Mouse (Mus musculus): ENCODE data around the gene Prr29.
"Not testable (repeated sequence)": the region's sequence is repeated elsewhere in the genome, so short reads cannot be mapped to it uniquely, and the experiment has no call there.

Prr29 gene

GRCm38 (mm10) chr11:106355382-106356128 lies 9.7 kb upstream of the Prr29 start:
- peak; percentile 21 for DNase-seq (ENCODE audit: low read depth, low spot score)

DNA sequence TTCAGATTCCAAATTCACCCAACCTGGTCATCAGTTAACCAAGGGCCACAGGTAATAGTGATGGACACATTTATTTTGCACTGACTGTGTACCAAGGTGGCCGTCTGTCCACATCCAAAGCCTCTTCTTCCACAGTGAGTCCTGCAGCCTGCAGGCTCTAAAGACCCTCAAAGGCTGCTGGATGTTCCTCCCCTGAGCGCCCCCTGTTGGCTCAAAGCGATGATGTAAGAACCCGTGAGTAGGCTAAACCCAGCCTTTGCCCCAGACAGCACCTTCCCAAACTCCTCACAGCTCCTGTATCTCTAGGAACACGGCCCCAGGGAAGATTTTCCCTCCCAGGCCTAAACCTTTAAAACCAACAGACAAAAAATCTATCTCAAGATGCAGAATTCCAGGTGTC lies 5.9 kb upstream of the Prr29 start:
- peak; percentile 63 for DNase-seq (ENCODE audit: low read depth, low spot score)

GRCm38 (mm10) chr11:106364712-106365111 lies 560 bp upstream of the Prr29 start:
- DNase-seq (ENCODE audit: low read depth, low spot score): no peak

DNA sequence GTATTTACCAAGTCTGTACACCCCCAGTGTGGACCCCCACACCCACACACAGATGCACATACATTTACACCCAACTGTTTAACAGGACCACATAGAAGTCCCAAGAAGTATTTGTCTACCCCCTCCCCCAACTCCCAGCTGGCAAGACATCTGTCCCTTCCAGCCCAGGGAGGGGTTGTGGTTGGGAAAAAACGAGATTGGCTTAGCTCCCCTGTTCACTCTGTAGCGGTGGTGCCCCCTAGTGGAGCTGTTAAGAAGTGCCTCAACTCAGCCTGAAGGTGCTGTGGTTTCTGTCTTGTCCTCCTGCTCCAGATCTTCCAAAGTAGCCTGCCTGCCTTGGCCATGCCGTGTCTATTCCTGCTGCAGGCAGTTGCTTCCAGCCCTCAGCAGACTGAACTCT lies 1.0 kb downstream of the Prr29 start:
- peak; percentile 83 for DNase-seq (ENCODE audit: low read depth, low spot score)

GRCm38 (mm10) chr11:106373998-106374397 lies 8.7 kb downstream of the Prr29 start:
- DNase-seq (ENCODE audit: low read depth, low spot score): no peak

DNA sequence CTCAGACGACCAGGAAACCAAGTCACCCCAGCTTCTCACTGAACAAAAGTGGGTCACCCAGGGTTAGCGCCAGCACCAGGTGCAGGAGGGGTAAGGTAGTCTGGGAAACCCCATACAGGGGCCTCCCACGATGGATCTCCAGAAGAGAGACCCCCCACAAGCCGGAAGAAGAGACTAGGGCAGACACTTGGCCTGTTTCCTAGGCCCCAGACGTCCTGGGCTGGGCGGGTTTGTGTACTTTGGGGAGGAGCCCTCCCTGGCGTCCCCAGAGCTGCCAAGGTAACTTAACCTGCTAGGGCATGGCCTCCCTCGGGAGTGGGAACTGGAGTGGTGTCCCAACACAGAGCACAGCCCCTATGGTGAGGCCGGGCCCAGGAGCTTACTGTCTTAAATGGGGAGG lies 9.3 kb downstream of the Prr29 start:
- no peak for DNase-seq (ENCODE audit: low read depth, low spot score)

GRCm38 (mm10) chr11:106374979-106375378 lies 9.7 kb downstream of the Prr29 start:
- no peak for DNase-seq (ENCODE audit: low read depth, low spot score)

GRCm38 (mm10) chr11:106381011-106381410 lies 15.7 kb downstream of the Prr29 start:
- no peak for DNase-seq (ENCODE audit: low read depth, low spot score)

DNA sequence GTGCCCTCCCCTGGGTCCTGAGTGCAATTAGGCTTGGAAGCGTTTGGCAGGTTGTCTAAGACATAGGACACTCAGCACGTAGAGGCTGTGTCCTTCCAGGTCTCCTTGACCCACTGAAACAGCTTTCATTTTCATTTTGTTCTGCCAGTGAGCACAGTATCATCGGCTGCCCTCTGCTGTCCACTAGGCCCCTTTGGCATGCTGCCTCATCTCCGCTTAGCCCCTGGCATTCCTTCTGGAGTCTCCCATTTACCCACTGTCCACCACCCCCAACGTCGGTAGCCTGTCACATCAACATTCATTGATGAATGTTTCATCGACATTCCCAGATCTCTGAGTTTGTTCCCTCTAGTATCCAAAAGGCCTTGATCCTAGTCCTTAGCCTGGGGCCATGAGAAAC lies 16.6 kb downstream of the Prr29 start:
- no peak for DNase-seq (ENCODE audit: low read depth, low spot score)

DNA sequence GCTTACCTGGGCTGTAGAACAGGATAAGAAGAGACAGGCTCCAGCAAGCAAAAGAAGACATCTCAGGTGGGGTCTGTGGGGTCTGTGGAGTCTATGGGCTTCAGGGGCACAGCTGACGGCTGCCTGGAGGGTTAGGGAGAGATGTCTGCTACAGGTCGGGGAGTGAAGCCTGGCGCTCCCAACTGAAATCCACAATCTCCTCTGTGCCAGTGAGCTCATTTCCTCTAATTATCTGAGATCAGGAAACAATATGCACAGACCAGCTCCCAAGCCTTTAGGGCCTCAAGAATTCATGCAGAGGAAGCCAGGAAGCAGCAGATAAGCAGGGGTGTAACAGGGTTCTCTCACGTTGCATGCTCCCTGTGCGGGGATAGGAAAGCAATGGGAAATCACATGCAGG lies 17.2 kb downstream of the Prr29 start:
- no peak for DNase-seq (ENCODE audit: low read depth, low spot score)

DNA sequence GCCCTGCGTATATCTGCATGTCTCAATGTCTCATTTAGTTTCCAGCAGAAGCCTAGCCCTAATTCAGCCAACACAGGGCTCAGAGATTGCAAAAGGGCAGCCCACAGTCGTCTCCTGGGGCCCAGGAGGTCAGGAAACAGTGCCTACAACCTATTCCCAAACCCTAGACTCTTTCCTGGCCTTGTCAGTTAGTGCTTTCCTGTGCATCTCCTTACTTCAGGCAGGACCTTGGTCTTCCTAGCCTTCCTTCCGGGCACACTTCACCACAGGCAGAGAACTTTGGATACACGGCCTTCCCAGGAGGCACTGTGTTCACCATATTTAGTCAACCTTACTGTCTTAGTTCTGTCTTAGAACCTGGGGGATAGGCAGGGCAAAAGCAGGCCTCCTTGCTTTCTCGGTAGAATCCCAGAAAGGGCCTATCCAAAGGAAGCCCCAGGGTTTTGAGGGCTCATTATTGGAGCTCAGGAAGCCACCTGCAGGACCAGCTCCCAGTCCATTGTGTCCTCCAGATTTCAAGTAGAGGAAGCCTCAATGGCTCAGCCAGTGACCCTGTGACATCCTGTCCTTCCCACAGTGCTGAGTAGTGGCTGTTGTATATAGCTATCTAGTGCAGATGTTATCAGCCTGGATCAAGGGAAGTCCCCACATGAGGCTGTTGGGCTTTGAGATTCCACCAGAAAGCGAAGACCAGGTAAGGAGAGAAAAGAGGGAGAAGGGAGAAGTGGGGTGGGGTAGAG lies 17.9 kb downstream of the Prr29 start:
- no peak for DNase-seq (ENCODE audit: low read depth, low spot score)

- DNase-seq (ENCODE audit: low read depth, low spot score): no peak
These were observed 21.1 kb downstream of the Prr29 start for GRCm38 (mm10) chr11:106386409-106386808.

GRCm38 (mm10) chr11:106387020-106387419 lies 21.7 kb downstream of the Prr29 start:
- DNase-seq (ENCODE audit: low read depth, low spot score): peak; percentile 73

DNA sequence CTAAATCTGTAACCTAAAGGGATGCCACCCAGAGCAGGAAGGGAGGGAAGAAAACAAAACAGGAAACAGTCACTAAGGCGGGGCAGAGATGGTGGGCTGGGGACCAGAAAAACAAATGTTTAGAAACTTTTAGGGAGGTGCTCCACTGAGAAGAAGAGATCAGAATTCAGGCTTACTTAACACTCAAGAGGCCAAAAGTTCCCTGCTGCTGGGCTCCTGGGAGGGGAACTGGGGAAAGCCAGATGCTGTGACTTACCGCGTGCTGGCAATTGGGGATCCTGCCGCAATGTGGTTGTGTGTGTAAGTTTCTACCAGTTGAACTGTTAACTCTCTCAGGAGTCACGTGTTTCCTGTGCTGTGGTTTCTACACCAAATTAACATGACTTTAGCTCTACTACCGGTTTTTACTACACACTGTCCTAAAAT lies 22.5 kb downstream of the Prr29 start, which contains the start of gene Icam2:
Gene Icam2, minus strand, starts transcription at position 285 of the 426 bp plus-strand sequence.
- DNase-seq (ENCODE audit: low read depth, low spot score): peak; percentile 86

- no peak for DNase-seq (ENCODE audit: low read depth, low spot score)
These were observed 24.3 kb downstream of the Prr29 start for GRCm38 (mm10) chr11:106389611-106390010.

GRCm38 (mm10) chr11:106390757-106391156 lies 25.5 kb downstream of the Prr29 start:
- DNase-seq (ENCODE audit: low read depth, low spot score): no peak

DNA sequence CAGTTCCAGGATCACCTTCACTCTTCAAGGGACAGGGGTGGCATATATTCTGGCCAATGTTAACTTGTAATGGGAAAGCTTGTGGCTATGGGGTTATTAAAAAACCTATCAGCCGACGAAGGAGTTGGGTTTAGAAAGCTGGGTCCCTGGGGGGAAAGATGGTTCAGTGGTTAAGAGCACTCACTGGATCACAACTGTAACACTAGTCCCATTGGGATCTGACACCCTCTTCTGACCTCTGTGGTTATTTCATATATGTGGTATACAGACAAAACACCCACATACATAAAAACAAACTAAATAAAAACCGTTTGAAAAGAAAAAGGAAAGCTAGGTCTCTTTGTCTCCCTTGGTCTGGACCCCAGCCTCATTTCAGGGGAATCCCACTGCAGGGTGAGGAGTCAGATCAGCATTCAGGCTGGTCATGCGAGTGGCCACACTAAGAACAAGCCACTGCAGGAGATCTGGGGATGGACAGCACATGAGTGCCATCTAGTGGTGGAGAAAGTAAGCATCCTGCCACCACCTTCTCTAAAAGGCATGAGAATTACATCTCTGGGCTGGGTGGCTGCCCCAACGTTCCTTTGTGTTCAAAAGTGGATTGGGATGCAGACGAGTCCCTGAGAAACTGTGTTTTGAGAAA lies 26.4 kb downstream of the Prr29 start:
- peak; percentile 89 for DNase-seq (ENCODE audit: low read depth, low spot score)

DNA sequence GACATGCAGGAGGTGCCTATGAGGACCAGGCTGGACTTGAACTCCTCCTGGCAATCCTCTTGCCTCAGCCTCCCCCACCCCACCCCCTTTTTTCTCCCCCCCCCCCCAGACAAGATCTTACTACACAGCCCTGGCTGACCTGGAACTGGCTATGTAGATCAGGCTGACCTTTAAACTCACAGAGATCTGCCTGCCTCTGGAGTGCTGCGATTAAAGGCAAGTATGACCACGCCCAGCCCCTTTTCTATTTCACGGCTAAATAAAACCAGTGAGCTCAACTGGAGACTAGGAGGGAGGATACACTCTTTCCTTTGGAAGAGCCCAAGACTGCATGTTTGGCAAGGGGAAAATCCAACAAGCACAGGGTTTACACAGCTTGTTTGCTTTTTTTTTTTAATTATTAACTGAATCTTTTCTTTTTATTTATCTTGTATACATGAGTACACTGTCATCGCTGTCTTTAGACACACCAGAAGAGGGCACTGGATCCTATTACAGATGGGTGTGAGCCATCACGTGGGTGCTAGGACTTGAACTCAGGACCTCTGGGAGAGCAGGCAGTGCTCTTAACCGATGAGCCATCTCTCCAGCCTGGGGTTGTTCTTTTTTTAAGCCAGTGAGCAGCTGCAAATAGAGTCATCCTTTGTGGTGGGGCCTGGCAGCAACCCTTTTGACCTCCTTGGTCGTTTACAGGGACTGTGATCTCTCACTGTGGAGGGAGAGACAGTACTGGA lies 27.5 kb downstream of the Prr29 start:
- DNase-seq (ENCODE audit: low read depth, low spot score): no peak

DNA sequence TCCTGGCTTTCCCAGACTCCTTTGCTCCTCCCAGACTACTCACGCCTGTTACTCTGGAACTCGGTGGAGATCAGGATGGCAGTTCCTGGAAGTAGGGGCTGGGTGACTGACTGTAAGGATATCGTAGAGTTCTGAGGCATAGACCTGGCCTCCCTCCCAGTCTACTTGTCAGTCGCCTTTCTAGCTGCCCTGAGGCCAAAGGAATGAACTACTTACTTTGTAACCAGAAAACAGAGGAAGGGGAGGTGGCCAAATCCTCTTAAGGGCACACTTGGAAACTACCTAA lies 28.0 kb downstream of the Prr29 start:
- DNase-seq (ENCODE audit: low read depth, low spot score): no peak

DNA sequence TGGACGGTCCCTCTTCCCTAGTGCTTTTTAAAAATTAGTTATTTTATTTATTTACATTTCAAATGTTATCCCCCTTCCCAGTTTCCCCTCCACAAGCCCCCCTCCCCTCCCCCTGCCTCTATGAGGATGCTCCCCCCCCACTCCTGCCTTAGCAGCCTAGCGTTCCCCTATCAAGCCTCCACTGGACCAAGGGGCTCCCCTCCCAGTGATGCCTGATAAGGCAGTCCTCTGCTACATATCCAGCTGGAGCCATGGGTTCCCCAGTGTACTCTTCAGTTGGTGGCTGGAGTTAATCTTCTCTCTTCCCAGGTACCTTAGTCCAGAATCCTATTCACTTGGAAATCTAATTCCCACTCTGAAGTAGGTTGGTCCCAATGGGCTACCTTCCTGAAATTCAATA lies 28.8 kb downstream of the Prr29 start:
- DNase-seq (ENCODE audit: low read depth, low spot score): not testable (repeated sequence)

DNA sequence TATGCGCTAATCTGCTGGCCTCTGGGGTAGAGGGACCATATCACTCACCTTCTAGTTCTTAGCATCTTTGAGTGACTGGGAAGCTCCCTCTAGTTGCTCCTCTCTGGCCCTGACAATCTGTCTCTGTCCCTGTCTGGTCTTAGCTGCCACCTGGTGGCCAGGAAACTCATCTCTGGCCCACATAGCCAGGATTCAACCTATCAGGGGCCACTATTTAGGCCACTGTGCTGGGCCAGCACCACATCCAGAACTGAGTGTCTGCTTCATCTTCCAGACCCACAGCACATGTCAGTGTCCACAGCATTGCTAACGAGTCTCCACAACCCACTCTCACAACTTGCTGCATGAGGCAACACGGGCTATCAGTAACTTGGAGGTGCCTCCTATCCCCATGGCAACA lies 32.4 kb downstream of the Prr29 start:
- DNase-seq (ENCODE audit: low read depth, low spot score): peak; percentile 42

GRCm38 (mm10) chr11:106398481-106398880 lies 33.2 kb downstream of the Prr29 start:
- no peak for DNase-seq (ENCODE audit: low read depth, low spot score)
